ENCODE assay signal across 25 mouse cellular contexts in genomic region chr3:37958361-37958978, GRCm38 (mm10).
DNase-seq lines count a peak whose midpoint lies in the region; ATAC-seq lines count a peak whose summit lies in the region.
"Had no signal": no experiment of that assay in that cellular context is flagged by ENCODE, and none has a peak within 500 bp of the region (broad histone marks: within the 10 kb centered on the region; RNA-seq: fewer than 3 reads in every experiment).

No protein-coding gene starts in this region.

- H3K4me3 ChIP-seq in kidney, embryonic 14.5 days (ENCODE audit: low read length), result no peak overlapping the region
- H3K4me3 ChIP-seq in intestine, embryonic 16.5 days (ENCODE audit: low read length), result no peak overlapping the region
- H3K4me3 ChIP-seq: forebrain, embryonic 13.5 days; heart, embryonic 10.5 days; hindbrain, embryonic 12.5 days; limb, embryonic 15.5 days; liver, embryonic 13.5 days had no signal

- no peak overlapping the region for H3K9ac ChIP-seq in kidney, embryonic 14.5 days (ENCODE audit: low read depth, low read length)
- H3K9ac ChIP-seq in intestine, embryonic 16.5 days (ENCODE audit: low read depth, low read length), result no peak overlapping the region
- H3K9ac ChIP-seq: forebrain, embryonic 13.5 days; hindbrain, embryonic 12.5 days; limb, embryonic 15.5 days; liver, embryonic 13.5 days had no signal

- ATAC-seq in kidney, embryonic 14.5 days (ENCODE audit: low FRiP score, low TSS enrichment), result peak; percentile 82
- peak; percentile 72 for ATAC-seq in intestine, embryonic 16.5 days
- no peak for ATAC-seq in erythroblast, adult 5-6 weeks (replicated peaks; ENCODE audit: low FRiP score, poor library complexity, severe bottlenecking)
- ATAC-seq: forebrain, embryonic 13.5 days; hindbrain, postnatal 0 days had no signal

- H3K36me3 ChIP-seq in kidney, embryonic 14.5 days (ENCODE audit: control insufficient read depth, insufficient read depth, low read length), result no peaks in the 10 kb centered on the region
- no peaks in the 10 kb centered on the region for H3K36me3 ChIP-seq in intestine, embryonic 16.5 days (ENCODE audit: control insufficient read depth, insufficient read depth, low read length)
- H3K36me3 ChIP-seq: heart, embryonic 10.5 days; hindbrain, embryonic 12.5 days; limb, embryonic 15.5 days; liver, embryonic 13.5 days had no signal

- WGBS in kidney, embryonic 14.5 days, result 25% methylated on average over 6 of the region's 6 CpGs
- 54% methylated on average over 6 of the region's 6 CpGs for WGBS in intestine, embryonic 16.5 days

- H3K9me3 ChIP-seq in kidney, embryonic 14.5 days (ENCODE audit: control insufficient read depth, low read length), result peaks cover 5% of the 10 kb centered on the region; the same call in 1 of the 2 replicates
- H3K9me3 ChIP-seq in intestine, embryonic 16.5 days (ENCODE audit: control insufficient read depth, low read length), result no peaks in the 10 kb centered on the region
- H3K9me3 ChIP-seq: forebrain, embryonic 13.5 days; heart, embryonic 10.5 days; hindbrain, embryonic 12.5 days; limb, embryonic 15.5 days; liver, embryonic 13.5 days had no signal

- no peaks in the 10 kb centered on the region for H3K4me1 ChIP-seq in kidney, embryonic 14.5 days (ENCODE audit: control insufficient read depth, insufficient read depth, low read length)
- H3K4me1 ChIP-seq in intestine, embryonic 16.5 days (ENCODE audit: control insufficient read depth, insufficient read depth, low read length), result peaks cover 6% of the 10 kb centered on the region
- H3K4me1 ChIP-seq: forebrain, embryonic 13.5 days; heart, embryonic 10.5 days; hindbrain, embryonic 12.5 days; liver, embryonic 13.5 days had no signal

- DNase-seq in kidney, adult 18-20 months, result no peak
- DNase-seq in ES-CJ7 (ENCODE audit: low read depth, low spot score), result peak; percentile 74
- DNase-seq in ZHBTc4 (ENCODE audit: low read depth, low spot score), result peak; percentile 73
- no peak for DNase-seq in adrenal gland, postnatal 10 days
- DNase-seq: adrenal gland, postnatal 36 days; cerebellum, adult 2 months; cerebellum, postnatal 25 days; gastrocnemius, postnatal 14 days; heart, postnatal 36 days; kidney, adult 11 months; kidney, postnatal 4 days; layer of hippocampus, postnatal 36 days; left cerebral cortex, postnatal 4 days; liver, embryonic 13.5 days; lung, adult 18-20 months; lung, postnatal 14 days; midbrain, embryonic 14.5 days had no signal

- peak overlapping the region; percentile 44; the same call in 1 of the 2 replicates for H3K27ac ChIP-seq in kidney, embryonic 14.5 days (ENCODE audit: low read depth, low read length)
- H3K27ac ChIP-seq in intestine, embryonic 16.5 days (ENCODE audit: low read length), result no peak overlapping the region
- H3K27ac ChIP-seq: forebrain, embryonic 13.5 days; heart, embryonic 10.5 days; hindbrain, embryonic 12.5 days; hindbrain, postnatal 0 days; limb, embryonic 15.5 days; liver, embryonic 13.5 days had no signal

- no peak overlapping the region for H3K4me2 ChIP-seq in kidney, embryonic 14.5 days (replicated peaks; ENCODE audit: low read depth, low read length)
- no peak overlapping the region for H3K4me2 ChIP-seq in intestine, embryonic 16.5 days (ENCODE audit: low read depth, low read length)
- H3K4me2 ChIP-seq: forebrain, embryonic 13.5 days; hindbrain, embryonic 12.5 days; limb, embryonic 15.5 days; liver, embryonic 13.5 days had no signal

- H3K27me3 ChIP-seq in kidney, embryonic 14.5 days (ENCODE audit: control insufficient read depth, insufficient read depth, low read length), result no peaks in the 10 kb centered on the region
- H3K27me3 ChIP-seq in intestine, embryonic 16.5 days (replicated peaks; ENCODE audit: control insufficient read depth, insufficient read depth, low read length), result no peaks in the 10 kb centered on the region
- H3K27me3 ChIP-seq: forebrain, embryonic 13.5 days; hindbrain, embryonic 12.5 days; limb, embryonic 15.5 days; liver, embryonic 13.5 days had no signal

Comparison
In these comparisons a context has a peak if more than half of its experiments do, and no peak if none do; other contexts are left out.
1. DNase-seq: peak in ES-CJ7 (single experiment) and ZHBTc4 (single experiment); none in kidney, adult 18-20 months (single experiment) and adrenal gland, postnatal 10 days (single experiment).